Mouse (Mus musculus) thymus, postnatal 4 days (tissue): ENCODE results near the gene Crlf1.
A peak's percentile ranks its signal among the peaks of the same experiment; 100 is the strongest.
"Not testable (repeated sequence)": the region's sequence is repeated elsewhere in the genome, so short reads cannot be mapped to it uniquely, and the experiment has no call there.

ENCODE experiments used
- DNase-seq: peaks from one replicate; pipeline ENCODE4 v3.0.0; 2021

Gene Crlf1

DNA sequence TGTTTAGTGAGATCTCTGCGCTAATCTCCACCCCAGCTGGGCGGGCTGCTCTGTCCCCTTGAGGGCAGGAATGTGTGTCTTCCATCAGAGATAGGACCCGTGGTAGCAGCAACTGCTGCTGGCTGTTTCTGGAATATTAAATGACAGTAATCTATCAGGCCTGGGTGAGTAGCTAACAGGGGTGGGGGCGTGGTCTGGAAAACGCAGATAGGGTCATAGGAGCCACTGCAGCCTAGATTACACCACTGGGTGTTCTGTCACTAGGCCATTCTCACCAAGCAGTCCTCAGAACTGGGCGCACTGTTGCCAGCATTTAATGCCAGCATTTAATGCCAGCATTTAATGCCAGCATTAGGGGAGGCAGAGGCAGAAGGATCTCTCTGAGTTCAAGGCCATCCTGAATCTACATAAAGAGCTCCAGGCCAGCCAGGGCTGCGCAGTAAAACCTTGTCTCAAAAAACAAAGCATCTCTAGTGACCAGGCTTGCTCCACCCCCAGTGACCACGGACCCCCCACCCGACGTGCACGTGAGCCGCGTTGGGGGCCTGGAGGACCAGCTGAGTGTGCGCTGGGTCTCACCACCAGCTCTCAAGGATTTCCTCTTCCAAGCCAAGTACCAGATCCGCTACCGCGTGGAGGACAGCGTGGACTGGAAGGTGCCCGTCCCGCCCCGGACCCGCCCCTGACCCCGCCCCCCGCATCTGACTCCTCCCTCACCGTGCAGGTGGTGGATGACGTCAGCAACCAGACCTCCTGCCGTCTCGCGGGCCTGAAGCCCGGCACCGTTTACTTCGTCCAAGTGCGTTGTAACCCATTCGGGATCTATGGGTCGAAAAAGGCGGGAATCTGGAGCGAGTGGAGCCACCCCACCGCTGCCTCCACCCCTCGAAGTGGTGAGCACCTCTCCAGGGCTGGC lies 7.7 kb downstream of the Crlf1 start:
- DNase-seq = peak; percentile 68

GRCm38 (mm10) chr8:70501820-70502529 lies 9.0 kb downstream of the Crlf1 start:
- DNase-seq = no peak

- DNase-seq = no peak
These were observed 9.6 kb downstream of the Crlf1 start for GRCm38 (mm10) chr8:70502540-70502939.

DNA sequence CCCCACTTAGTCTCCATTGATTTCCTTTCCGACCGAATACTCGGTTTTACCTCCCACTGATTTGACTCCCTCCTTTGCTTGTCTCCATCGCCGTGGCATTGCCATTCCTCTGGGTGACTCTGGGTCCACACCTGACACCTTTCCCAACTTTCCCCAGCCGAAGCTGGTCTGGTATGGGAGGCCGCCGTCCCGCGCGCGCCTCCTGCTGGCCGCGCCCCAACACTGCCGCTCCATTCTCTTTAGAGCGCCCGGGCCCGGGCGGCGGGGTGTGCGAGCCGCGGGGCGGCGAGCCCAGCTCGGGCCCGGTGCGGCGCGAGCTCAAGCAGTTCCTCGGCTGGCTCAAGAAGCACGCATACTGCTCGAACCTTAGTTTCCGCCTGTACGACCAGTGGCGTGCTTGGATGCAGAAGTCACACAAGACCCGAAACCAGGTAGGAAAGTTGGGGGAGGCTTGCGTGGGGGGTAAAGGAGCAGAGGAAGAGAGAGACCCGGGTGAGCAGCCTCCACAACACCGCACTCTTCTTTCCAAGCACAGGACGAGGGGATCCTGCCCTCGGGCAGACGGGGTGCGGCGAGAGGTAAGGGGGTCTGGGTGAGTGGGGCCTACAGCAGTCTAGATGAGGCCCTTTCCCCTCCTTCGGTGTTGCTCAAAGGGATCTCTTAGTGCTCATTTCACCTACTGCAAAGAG lies 10.2 kb downstream of the Crlf1 start:
- DNase-seq = peak; percentile 79

DNA sequence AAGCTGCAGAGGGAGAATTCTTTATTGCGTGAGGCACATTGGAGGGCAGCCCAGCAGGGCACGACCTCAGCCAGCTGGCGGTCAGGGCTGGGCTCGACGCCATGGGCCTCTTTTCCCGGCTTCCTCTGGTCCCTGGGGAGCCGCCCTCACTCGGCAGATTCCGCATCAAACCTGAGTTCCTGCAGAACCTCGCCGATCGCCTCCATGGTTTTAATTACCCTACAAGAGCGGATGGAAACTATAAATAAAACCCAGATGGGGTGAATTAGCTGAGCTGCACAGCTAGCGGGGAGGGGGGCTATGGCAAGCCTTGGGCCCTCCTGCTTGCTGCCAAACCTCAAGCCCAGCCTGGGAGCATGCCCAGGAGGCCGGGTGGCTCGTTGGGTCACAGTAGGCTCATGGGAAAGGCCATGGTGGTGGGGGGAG lies 11.3 kb downstream of the Crlf1 start:
- DNase-seq = no peak

GRCm38 (mm10) chr8:70504851-70505250 lies 11.9 kb downstream of the Crlf1 start:
- DNase-seq = peak; percentile 91

GRCm38 (mm10) chr8:70505698-70506327 lies 12.9 kb downstream of the Crlf1 start:
- peak; percentile 44 for DNase-seq

- peak; percentile 97 for DNase-seq
These were observed 13.5 kb downstream of the Crlf1 start, which contains the start of gene Rex1bd for GRCm38 (mm10) chr8:70506328-70507026. Rex1bd (minus strand) TSS chr8:70506752.

- DNase-seq = no peak
These were observed 14.1 kb downstream of the Crlf1 start for GRCm38 (mm10) chr8:70507027-70507393.

DNA sequence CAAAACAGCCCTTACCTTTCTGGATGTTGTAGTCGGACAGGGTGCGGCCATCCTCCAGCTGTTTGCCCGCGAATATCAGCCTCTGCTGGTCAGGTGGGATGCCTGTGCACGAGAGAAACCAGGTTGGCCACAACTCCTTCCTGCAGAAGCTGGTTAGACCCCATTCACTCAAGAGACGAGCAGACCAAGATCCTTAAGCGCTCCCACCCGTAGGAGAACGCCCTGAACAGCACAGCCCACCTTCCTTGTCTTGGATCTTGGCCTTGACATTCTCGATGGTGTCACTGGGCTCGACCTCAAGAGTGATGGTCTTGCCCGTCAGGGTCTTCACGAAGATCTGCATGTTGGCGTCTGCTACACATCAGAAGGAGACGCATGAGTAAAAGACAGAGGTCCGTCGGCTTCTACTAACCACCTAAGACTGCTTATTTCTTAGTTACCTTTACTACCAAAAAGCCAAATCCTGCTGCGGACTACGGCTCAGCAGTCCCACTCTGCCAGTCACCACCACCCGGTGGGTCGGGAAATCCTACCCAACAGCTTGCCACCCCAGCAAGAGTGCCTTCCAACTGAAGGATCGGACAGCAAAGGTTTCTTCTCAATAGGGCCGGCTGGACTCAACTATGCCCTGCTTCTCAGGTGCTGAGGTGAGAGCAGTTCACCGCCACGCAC lies 16.5 kb downstream of the Crlf1 start:
- no peak for DNase-seq

- DNase-seq = peak; percentile 97
These were observed 17.4 kb downstream of the Crlf1 start, which contains the start of gene Uba52 for GRCm38 (mm10) chr8:70510228-70510915. Uba52 (minus strand) TSS chr8:70510801.

GRCm38 (mm10) chr8:70511174-70511573 lies 18.2 kb downstream of the Crlf1 start:
- DNase-seq = not testable (repeated sequence)

DNA sequence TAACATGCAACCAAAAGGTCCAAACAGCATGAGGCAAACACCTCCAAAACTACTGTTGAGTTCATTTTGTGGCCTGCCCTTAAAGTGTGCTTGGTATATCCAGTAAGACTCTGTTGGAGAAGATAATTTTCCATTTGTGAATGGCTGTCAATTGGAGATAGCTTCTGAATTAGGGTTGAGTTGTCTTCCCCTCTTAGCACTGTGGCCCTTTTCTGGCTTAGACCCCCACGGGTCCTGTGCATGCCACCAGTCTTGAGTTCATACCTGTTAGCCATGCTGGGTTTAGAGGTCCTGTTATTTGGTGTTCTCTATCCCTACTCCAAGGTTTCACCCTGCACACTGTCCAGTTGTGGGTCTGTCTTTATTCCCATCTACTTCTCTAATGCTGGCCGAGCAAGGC lies 18.8 kb downstream of the Crlf1 start:
- no peak for DNase-seq

DNA sequence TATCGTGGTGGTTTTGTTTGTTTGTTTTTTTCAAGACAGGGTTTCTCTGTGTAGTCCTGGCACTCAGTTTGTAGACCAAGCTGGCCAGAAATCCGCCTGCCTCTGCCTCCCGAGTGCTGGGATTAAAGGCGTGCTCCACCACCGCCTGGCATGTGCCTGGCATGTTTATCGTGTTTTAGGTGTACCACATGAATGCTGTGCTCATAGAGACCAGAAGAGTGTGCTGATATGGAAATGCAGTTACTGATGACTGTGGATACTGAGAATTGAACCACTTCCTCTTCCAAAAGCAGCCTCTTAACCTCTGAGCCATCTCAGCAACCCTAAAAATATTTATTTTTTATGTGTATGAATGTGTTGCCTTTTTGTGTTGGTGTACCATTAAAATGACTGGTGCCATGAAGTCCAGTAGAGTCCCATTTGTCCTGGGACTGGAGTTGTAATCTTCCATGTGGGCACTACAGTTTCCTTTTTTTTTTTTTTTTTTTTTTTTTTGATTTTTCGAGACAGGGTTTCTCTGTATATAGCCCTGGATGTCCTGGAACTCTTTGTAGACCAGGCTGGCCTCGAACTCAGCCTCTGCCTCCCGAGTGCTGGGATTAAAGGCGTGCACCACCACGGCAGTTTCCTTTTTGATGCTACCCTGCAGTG lies 19.4 kb downstream of the Crlf1 start:
- no peak for DNase-seq

GRCm38 (mm10) chr8:70513441-70513840 lies 20.5 kb downstream of the Crlf1 start:
- DNase-seq = no peak

DNA sequence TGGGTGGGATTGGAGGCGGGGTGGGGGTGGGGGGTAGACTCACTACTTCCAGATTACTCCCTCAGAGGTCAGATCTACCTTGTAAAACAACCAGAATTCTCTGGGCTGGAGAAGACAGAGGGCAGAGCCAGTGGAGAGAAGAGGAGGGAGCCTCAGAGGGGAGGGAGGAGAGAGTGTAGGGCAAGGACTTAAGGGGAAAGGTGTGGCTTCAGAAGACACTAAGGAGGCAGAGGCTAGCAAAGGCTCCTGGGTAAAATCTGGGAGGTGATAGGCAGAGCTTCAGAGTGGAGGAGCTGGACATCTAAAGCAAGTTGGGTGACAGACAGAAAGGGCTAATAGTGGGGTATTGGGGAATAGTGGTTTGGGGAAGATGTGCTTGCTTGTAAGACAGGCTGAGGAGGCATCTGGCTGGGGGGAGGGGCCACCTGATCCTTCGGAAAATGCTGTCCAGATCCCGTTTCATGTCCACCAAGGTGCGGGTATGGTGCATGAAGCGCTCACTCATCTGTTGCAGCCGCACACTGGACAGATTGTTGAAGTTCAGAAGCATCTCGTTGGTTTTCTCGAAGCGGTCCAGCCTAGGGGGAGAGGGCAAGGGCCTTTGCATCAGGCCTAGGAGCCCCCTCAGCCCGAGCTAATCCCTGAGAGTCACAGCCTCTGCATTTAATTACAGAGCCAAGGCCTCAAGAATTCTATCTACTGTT lies 25.1 kb downstream of the Crlf1 start:
- no peak for DNase-seq

DNA sequence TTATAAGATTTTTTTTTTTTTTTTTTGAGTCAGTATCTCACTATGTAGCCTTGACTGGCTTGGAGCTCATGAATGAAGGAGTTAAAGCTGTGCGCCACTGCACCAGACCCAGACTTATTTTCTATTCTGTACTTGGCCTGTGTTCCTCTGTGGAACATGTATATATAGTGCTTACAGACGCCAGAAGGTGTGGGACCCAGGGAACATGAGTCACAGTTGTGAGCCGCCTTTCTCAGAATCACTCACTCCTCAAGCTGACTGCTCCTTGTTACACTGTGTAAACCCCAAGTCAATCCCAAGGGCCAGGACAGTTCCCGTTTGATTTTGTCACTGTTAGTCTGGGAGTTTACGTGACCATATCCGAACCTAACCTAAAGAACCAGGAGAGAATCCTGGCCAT lies 26.1 kb downstream of the Crlf1 start:
- DNase-seq = no peak

- no peak for DNase-seq
These were observed 26.6 kb downstream of the Crlf1 start for GRCm38 (mm10) chr8:70519606-70520005.

GRCm38 (mm10) chr8:70522592-70523403 lies 29.8 kb downstream of the Crlf1 start:
- peak; percentile 98 for DNase-seq
